Mouse (Mus musculus) ovary, postnatal 14 days (tissue): ENCODE measurements around the gene Stt3b.

Source experiments
- DNase-seq: peaks from one replicate; pipeline ENCODE4 v3.0.0; 2022; ENCODE audit warnings: low spot score

Gene Stt3b

DNA sequence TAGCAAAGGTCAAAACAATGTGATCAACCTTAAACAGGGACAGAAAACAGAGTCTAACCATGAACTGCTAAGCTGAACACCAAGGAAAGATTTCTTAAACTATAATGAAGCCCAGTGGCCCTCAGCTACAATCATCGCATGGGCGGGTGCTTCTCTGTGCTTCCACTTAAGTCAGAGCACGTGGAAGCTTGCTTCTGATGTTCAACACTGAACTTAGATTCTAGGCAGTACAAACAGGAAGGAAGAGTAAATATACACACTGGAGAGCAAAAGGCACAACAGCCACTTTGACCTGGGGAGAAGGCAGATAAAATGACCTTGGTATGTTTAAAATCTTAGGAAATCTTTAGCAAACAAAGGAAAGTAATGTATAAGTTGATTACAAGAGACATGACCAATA is 38.7 kb downstream of the Stt3b start:
- DNase-seq = no peak

- no peak for DNase-seq
Observed at GRCm38 (mm10) chr9:115261896-115262295, 48.3 kb downstream of the Stt3b start.

GRCm38 (mm10) chr9:115261456-115261855 is 48.8 kb downstream of the Stt3b start:
- DNase-seq = peak; percentile 19

- DNase-seq = no peak
Observed at GRCm38 (mm10) chr9:115260464-115260863, 49.8 kb downstream of the Stt3b start.

DNA sequence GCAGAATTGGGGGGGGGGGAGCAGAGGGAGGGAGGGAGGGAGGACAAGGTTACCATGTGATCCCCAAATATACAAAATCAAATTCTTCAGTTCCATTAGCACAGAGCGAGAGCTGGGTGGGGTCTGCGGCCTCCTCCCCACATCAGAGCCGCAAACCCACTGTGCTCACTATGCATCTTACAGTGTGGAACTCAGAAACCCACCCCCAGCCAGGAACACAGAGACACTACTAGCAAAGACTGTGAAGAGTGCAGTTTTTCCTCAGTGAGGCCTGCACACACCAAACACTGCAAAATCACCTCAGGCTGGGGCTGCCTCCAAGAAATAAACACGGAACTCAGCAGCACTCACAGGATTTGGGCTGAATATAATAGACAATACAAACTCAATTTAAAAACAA is 50.4 kb downstream of the Stt3b start:
- DNase-seq = no peak

DNA sequence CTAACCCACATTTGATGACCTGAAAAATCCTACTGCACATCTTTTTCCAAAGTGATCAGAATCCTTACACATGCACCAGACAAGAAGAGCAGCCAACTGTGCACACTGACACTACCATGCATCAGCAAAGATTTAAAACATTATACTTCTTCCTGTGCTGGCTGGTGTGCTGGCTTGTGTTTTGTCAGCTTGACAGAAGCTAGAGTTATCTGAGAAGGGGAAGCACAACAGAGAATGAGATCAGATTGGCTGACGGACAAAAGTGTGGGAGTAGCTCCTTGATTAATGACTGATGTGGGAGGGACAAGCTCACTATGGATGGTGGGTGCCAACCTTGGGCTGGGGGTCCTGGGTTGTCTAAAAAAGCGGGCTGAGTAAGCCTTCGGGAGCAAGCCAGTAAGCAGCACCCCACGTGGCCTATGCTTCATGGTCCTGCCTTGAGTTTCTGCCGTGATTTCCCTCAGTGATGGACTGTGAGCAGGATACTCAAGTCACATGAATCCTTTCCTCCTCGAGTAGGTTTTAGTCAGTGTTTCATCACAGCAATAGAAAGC is 52.4 kb downstream of the Stt3b start:
- no peak for DNase-seq

DNA sequence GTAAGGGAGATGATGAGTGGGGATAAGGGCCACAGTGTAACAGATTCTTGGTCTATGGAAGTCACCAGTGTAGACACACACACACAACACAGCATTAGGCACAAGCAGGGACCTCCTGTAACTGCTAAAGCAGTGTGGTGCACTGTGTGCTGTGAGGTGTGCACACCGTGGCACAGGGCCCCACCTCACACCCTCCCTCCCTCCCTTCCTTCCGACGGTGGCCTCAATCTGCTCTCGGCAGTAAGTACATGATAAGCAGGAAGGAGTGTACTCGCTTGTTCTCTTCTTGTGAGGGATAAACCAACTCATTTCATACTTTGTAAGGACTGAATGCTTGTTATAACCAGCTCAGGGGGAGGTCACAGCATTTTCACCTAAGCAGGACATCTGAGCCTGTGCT is 61.1 kb downstream of the Stt3b start:
- no peak for DNase-seq

DNA sequence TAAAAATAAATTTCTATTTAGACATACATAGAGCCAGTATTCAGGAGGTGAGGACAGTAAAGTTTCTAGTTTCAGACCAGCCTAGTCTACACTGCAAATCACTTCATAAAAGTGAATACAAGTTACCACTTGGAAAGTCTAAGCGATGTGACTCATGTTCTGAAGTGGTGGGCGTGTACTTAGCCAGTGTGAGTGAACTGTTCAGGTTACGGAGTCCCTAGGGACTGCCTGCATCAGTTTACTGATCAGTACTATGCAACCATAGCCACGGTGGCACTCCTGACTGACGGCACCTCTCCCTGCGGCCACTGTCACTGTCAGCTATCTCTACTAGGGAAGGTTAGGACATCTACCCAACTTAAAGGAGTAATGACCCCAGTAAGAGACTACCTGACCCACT is 65.1 kb downstream of the Stt3b start:
- DNase-seq = no peak

DNA sequence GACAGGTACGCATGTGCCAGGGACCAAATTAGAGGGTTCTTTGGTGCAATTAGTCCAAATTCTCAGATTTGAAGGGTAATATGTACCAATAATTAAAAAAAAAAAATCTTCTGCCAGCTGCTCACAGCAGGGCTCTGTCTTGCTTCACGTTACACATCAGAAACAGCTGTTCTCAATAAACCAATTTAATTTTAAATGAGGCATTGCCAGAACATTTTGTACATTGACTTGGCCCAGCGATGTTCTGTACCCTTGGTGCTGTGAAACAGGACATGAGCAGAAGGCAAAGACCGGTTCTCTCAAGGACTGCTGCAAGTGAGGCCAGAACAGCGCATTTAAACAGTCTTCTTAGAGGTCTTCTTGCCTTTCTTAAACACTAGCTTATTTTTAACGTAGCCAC is 66.6 kb downstream of the Stt3b start:
- DNase-seq = no peak

DNA sequence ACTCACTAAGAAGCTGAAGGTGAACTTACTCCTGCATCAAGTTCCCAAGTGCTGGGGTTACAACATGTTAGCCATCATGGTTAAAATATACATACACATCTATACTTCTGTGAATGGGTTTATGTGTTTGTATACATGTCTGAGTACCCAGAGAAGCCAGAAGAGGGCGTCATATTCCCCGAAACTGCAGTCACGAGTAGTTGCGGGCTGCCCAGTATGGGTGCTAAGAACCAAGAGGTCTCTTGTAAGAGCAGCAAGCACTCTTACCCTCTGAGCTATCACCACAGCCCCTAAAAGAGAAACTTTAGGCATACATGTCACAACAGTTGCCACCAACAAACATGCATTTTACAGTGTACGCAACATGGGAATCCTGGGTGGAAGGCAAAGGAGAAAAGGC is 70.4 kb downstream of the Stt3b start:
- no peak for DNase-seq

DNA sequence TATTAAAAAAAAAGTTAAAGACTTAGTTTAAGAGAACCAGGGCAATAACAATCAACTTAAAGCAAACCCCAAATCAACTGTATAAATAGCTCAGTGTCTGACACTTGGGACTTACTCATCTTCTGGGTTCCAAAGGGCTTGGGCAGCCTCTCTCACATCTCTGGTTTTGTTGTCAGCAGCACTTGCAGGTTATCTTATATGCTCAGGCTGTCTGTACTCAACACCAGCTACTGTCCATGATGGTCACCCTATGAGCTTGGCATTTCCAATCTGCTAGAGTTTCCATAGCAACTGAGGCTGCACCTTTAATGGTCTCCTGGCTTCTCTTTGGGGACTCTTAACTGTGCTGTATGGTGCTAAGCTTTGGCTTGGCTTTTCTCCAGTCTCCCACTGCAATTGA is 72.3 kb downstream of the Stt3b start:
- DNase-seq = no peak

GRCm38 (mm10) chr9:115236352-115236841 is 73.8 kb downstream of the Stt3b start:
- DNase-seq = no peak

GRCm38 (mm10) chr9:115234561-115234960 is 75.7 kb downstream of the Stt3b start:
- DNase-seq = no peak

GRCm38 (mm10) chr9:115233721-115234120 is 76.5 kb downstream of the Stt3b start:
- DNase-seq = no peak

GRCm38 (mm10) chr9:115231476-115231875 is 78.7 kb downstream of the Stt3b start:
- DNase-seq = no peak

DNA sequence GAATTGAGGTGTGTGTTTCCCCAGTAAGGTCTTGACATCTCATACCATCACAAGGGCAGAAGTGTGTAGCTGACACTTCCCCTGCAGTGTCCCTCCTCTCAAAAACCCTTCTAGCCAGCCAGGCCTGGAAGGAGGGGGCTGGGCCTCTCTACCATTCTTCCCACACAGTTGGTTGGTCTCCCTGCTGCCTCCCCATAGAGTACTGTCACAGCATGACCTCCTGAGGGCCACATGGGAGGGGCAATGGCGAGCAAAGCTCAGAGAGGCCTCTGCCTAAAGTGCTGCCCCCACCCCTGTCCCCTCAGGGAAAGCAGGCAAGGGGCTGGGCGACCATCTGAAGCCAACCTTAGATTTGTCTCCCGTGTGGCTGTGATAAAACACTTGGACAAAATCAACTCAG is 80.1 kb downstream of the Stt3b start:
- DNase-seq = no peak

GRCm38 (mm10) chr9:115229676-115230075 is 80.5 kb downstream of the Stt3b start:
- no peak for DNase-seq

DNA sequence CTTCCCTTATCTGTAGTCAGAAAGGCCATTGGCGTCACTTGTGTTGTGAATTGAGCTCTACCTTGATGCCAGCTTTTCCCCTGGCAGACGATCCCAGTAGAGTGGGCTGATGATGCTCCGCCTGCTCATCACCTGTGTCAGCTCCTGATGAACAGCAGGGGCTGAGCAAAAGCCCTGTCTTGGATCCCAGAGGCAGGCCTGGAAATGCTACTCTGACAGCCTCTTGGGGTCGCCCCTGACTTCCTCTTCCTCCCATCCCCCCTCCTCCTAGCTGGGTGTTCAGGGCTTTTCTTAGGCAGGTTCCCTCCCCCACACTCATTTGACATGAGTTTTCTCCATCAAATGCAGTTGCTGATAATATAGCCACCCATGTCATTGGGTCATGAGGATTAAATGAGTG is 81.1 kb downstream of the Stt3b start:
- no peak for DNase-seq

DNA sequence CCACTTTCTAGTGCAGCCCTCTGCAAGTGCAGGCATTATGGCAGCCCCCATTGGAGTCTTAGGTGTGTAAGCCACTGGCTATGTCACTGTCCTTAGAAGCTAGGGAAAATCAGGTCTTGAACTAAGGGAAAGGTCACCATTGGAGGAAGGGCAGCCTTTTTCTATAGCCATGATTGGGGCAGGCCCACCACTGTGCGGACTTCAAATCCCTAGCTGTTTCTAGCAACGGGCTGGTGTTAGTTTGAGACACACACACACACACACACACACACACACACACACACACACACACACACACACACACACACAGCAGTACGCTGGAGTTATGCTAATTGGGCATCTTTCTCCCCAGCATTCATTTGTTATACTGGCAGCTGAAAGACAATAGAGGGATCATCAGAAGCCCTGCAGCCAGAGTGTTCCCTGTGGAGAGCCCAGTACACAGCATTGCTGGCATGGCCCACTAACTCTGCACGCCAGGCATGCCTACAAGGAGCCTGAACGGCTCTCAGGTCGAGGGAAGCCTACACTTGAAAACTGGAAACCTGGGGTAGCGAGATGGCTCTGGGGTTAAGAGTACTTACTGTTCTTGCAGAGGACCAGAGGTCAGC is 85.4 kb downstream of the Stt3b start:
- no peak for DNase-seq

GRCm38 (mm10) chr9:115221265-115221664 is 89.0 kb downstream of the Stt3b start:
- no peak for DNase-seq

DNA sequence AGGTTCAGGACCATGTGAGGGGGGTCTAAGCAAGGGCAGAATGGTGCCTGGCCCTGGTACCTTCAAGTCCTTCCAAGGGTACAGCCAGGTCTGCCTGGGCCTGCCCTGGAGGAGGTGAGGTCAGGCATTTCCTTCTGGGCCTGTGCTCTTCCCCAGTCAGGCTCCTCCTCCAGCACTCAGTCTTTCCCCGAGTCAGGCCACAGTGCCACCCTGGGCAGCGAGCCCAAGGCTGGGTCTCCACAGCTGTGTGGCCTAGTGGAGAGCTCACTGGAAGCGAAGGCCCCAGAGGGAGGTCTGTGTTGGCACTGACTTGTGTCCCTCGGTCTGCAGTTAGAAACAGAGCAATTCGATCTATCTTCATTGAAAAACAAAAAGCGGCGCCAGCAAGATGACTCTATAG is 89.8 kb downstream of the Stt3b start:
- DNase-seq = no peak

DNA sequence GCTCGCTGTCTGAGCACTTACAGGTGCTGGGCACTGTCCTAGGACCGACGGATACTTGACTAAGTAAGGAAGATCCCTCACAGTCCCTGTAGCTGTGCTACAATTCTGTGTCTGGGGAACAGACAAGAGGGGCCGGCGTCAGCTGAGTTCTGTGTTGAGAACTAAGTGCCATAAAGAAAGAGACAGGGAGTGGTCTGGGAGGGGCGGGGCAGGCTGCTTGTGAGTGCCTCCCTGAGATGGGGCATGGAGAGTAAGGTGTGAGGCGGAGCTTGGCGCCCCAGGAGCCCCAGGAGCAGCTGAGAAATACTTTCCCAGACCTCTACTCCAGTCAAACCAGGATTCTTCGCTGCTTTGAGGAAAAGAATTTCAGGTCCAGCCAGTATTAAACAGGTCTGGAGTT is 92.2 kb downstream of the Stt3b start:
- DNase-seq = no peak

GRCm38 (mm10) chr9:115215830-115216701 is 94.2 kb downstream of the Stt3b start:
- no peak for DNase-seq
